Mouse (Mus musculus) embryonic facial prominence, embryonic 14.5 days (tissue): ENCODE data around the gene Btbd8. TPM values are rescaled to one million over a fixed set of nuclear protein-coding genes. Genes with fewer than 3 reads are reported as not detected.

Source experiments
- ATAC-seq: fragments of 200-750 bp; cut with Nextera tagmentation; 2 replicates; pipeline ENCODE4 v1.8.0; 2017; ENCODE audit warnings: low read depth, moderate number of reproducible peaks, moderate TSS enrichment
- DNase-seq: peaks from one replicate; pipeline ENCODE4 v3.0.0-alpha.2; 2015; ENCODE audit warnings: low spot score
- H3K27ac ChIP-seq: fragments of 300-500 bp; sonication (generic); replicated peaks from 2 replicates; pipeline ENCODE4 v1.5.1; 2014; ENCODE audit warnings: low read depth, mild to moderate bottlenecking, low read length, moderate library complexity
- H3K27me3 ChIP-seq: fragments of 300-500 bp; sonication (generic); replicated peaks from 2 replicates; pipeline ENCODE4 v1.6.1; 2014; ENCODE audit warnings: low read length; ENCODE audit not compliant: control insufficient read depth, insufficient read depth
- H3K36me3 ChIP-seq: fragments of 300-500 bp; sonication (generic); 2 replicates; pipeline ENCODE4 v1.6.1; 2014; ENCODE audit warnings: low read length, mixed read lengths; ENCODE audit not compliant: control insufficient read depth, insufficient read depth
- H3K4me1 ChIP-seq: fragments of 300-500 bp; sonication (generic); 2 replicates; pipeline ENCODE4 v1.6.1; 2014; ENCODE audit warnings: antibody characterized with exemption, low read length; ENCODE audit not compliant: control insufficient read depth, insufficient read depth
- H3K4me2 ChIP-seq: fragments of 300-500 bp; sonication (generic); 2 replicates; pipeline ENCODE4 v1.6.1; 2014; ENCODE audit warnings: low read depth, mild to moderate bottlenecking, low read length, moderate library complexity, mixed read lengths
- H3K4me3 ChIP-seq: fragments of 300-500 bp; sonication (generic); 2 replicates; pipeline ENCODE4 v1.5.1; 2014; ENCODE audit warnings: low read depth, mild to moderate bottlenecking, low read length
- H3K9ac ChIP-seq: fragments of 300-500 bp; sonication (generic); 2 replicates; pipeline ENCODE4 v1.6.1; 2014; ENCODE audit warnings: low read depth, mild to moderate bottlenecking, low read length, moderate library complexity, mixed read lengths
- H3K9me3 ChIP-seq: fragments of 300-500 bp; sonication (generic); 2 replicates; pipeline ENCODE4 v1.6.1; 2016; ENCODE audit warnings: low read length; ENCODE audit not compliant: control insufficient read depth
- WGBS: fragments of 180-500 bp; shearing (Covaris S2); extraction: QIAGEN DNeasy Blood & Tissue Kit; methylation state at CpG from one replicate; pipeline ENCODE4 v1.1.7; 2014; 5-methylcytosine and 5-hydroxymethylcytosine counted together
- polyA plus RNA-seq: library from polyadenylated mRNA; unstranded; fragments of >200 nt; fragmentation: Nextera tagmentation; extraction: Ambion mirVana; gene quantifications from 2 replicates; pipeline ENCODE4 v1.2.1, GENCODE M21; 2014

The Btbd8 gene
- polyA plus RNA-seq, 1 experiment from 2014 or later: 4.8 TPM

DNA sequence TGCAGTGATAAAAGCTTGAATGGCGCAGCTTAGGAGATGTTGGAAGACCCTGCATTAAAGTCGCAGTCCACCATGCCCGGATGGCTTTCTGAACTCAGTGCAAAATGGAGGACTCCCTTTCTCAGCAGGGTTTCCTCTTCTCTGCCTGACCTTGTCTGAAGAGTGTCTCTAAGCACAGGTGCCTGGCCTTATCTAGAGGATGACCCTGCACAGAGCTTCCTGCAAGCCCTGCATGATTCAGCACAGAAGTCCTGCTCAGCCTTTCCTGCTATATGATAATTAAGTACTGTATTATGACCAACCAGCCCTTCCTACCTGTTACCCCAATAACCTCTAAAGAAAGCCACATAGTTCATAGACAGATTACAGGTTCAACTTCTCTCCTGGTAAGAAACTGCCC is 77.7 kb downstream of the Btbd8 start:
- DNase-seq (no peak), ATAC-seq (no peak)
- Histone ChIP-seq H3K27me3 (no peaks in the 10 kb centered on the region), H3K4me2 (no peak overlapping the region), H3K4me1 (no peaks in the 10 kb centered on the region), H3K9me3 (no peaks in the 10 kb centered on the region), H3K27ac (no peak overlapping the region), H3K36me3 (no peaks in the 10 kb centered on the region), H3K9ac (no peak overlapping the region), H3K4me3 (no peak overlapping the region)
- WGBS: 89% methylated on average over 3 of the region's 3 CpGs

DNA sequence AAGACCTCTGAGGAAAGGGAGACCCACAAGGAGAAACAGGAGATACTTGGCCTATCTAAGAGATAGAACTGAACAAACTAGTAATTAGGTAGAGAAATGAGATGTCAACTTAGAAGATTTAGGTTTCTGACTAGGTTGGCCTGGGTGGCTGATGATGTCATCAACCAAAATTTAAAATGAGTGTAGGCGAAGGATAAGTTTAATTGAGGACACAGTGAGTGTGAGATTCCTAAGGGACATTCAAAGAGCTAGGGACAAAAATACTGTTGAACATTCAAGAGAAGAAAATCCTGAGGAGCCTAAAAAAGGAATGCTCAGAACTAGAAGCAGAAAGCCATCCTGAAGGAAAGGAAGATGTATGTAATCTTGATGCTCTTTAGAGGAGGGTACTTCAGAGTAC is 78.3 kb downstream of the Btbd8 start:
- no peaks in the 10 kb centered on the region for H3K36me3 ChIP-seq
- no peak overlapping the region for H3K27ac ChIP-seq
- 97% methylated on average over 1 of the region's 1 CpGs for WGBS
- H3K4me1 ChIP-seq: no peaks in the 10 kb centered on the region
- no peaks in the 10 kb centered on the region for H3K9me3 ChIP-seq
- no peak overlapping the region for H3K4me3 ChIP-seq
- ATAC-seq: no peak
- no peak for DNase-seq
- H3K4me2 ChIP-seq: no peak overlapping the region
- no peak overlapping the region for H3K9ac ChIP-seq
- no peaks in the 10 kb centered on the region for H3K27me3 ChIP-seq

DNA sequence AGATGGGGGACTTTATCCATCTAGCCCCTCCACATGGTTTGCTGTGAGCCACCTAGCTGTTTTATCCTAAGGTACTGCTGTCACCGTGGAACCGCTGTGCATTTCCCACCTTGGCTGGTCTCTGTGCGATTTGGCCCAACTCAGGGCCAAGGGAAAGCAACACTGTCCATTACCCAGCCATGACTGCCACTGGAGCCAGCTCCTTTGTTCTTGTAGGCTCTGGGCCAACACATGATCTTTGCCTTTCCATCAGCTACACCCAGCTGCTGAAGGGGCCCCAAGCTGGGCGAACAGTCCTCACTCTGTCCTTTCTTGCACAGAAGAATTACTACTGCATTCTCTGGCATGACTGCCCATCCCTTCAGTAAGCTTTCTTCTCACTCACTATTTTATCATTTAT is 80.8 kb downstream of the Btbd8 start:
- no peak for DNase-seq
- no peak overlapping the region for H3K27ac ChIP-seq
- H3K9ac ChIP-seq: no peak overlapping the region
- no peaks in the 10 kb centered on the region for H3K36me3 ChIP-seq
- no peak for ATAC-seq
- no peak overlapping the region for H3K4me2 ChIP-seq
- no peaks in the 10 kb centered on the region for H3K4me1 ChIP-seq
- H3K27me3 ChIP-seq: no peaks in the 10 kb centered on the region
- no peak overlapping the region for H3K4me3 ChIP-seq
- H3K9me3 ChIP-seq: no peaks in the 10 kb centered on the region
- 86% methylated on average over 3 of the region's 4 CpGs for WGBS

DNA sequence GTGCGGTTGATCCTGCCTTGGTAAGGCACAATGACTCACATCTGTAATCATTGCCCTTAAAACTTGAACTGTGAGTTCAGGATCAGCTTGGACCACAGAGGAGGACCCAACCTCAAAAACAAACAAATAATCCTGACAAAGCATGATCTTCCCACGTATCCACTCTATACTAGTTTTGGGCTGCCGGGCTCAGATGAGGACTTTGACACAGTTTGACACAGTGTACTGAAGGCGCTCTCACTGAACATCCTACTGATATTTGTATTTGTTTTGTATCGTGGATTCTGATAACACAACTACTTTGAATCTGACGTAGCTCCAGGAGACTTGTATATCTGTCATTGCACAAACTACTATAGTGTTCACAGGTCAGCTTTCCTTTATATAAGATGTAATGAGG is 83.6 kb downstream of the Btbd8 start:
- Histone ChIP-seq H3K9me3 (no peaks in the 10 kb centered on the region), H3K4me3 (no peak overlapping the region), H3K27ac (no peak overlapping the region), H3K4me1 (no peaks in the 10 kb centered on the region), H3K27me3 (no peaks in the 10 kb centered on the region), H3K4me2 (no peak overlapping the region), H3K9ac (no peak overlapping the region), H3K36me3 (no peaks in the 10 kb centered on the region)
- 91% methylated on average over 6 of the region's 6 CpGs for WGBS
- ATAC-seq (no peak), DNase-seq (no peak)

DNA sequence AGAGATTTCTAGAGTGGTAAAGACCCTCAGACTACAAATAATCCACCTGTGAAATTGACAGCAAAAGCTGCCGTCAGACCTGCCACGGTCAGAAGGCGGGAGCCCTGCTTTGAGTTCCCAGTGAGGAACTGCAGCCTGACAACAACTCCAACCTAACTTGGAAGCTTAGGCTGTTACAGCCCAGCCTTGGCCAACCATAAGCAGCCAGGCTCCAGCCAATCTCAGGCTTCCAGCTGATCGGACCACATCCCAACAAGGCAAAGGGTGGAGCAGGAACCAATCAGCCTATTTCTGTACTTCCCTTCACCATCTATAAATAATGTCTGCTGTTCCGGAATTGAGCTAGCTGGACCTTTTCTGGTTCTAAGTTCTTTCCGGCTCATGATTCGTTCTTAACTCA is 84.1 kb downstream of the Btbd8 start:
- no peak overlapping the region for H3K4me2 ChIP-seq
- H3K27ac ChIP-seq: no peak overlapping the region
- H3K9me3 ChIP-seq: no peaks in the 10 kb centered on the region
- 74% methylated on average over 7 of the region's 7 CpGs for WGBS
- no peak for DNase-seq
- H3K27me3 ChIP-seq: no peaks in the 10 kb centered on the region
- no peak overlapping the region for H3K9ac ChIP-seq
- no peak overlapping the region for H3K4me3 ChIP-seq
- H3K36me3 ChIP-seq: no peaks in the 10 kb centered on the region
- H3K4me1 ChIP-seq: no peaks in the 10 kb centered on the region
- no peak for ATAC-seq

DNA sequence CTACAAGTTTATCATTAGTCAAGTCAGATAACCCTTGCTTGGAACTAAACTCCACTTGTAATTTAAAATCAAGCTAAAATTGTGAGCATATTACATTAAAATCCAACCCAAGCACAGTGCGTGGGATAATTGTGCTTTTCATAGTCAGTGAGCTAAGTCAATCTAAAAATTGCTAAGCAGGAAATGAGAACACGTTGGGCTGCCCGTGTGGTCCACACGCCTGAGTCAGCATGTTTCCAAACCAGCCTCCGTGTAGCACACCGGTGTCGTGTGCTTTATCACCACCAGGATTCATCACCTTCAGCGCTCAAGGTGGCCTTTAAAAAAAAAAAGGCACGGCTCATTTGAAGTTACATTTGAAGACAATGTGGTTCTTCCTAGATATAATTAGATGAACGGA is 86.5 kb downstream of the Btbd8 start:
- WGBS: 70% methylated on average over 10 of the region's 10 CpGs
- no peak for ATAC-seq
- DNase-seq: no peak
- no peak overlapping the region for H3K4me3 ChIP-seq
- H3K36me3 ChIP-seq: no peaks in the 10 kb centered on the region
- no peaks in the 10 kb centered on the region for H3K27me3 ChIP-seq
- H3K9ac ChIP-seq: no peak overlapping the region
- H3K27ac ChIP-seq: no peak overlapping the region
- H3K4me2 ChIP-seq: no peak overlapping the region
- no peaks in the 10 kb centered on the region for H3K9me3 ChIP-seq
- H3K4me1 ChIP-seq: no peaks in the 10 kb centered on the region

DNA sequence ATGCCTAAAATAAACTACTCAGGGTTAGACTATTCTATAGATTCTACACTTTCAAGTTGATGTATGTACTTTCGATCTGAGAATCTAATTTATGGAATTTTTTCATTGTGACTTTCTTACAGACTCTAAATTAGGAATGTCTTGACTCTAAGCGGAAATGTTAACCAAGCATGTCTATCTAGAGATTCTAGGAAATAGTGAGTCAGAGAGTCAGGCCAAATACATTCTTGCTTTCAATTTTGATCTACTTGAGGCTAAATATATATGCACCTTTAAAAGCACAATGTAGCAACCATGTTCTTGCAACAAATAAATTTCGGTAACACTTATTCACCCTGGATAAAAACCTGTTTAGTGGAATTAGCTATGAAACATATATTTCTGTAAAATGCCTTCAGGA is 91.1 kb downstream of the Btbd8 start:
- no peak for ATAC-seq
- Histone ChIP-seq H3K36me3 (no peaks in the 10 kb centered on the region), H3K9me3 (no peaks in the 10 kb centered on the region), H3K4me3 (no peak overlapping the region), H3K27ac (no peak overlapping the region), H3K27me3 (no peaks in the 10 kb centered on the region), H3K4me1 (no peaks in the 10 kb centered on the region), H3K4me2 (no peak overlapping the region), H3K9ac (no peak overlapping the region)
- no peak for DNase-seq
- 87% methylated on average over 3 of the region's 3 CpGs for WGBS

DNA sequence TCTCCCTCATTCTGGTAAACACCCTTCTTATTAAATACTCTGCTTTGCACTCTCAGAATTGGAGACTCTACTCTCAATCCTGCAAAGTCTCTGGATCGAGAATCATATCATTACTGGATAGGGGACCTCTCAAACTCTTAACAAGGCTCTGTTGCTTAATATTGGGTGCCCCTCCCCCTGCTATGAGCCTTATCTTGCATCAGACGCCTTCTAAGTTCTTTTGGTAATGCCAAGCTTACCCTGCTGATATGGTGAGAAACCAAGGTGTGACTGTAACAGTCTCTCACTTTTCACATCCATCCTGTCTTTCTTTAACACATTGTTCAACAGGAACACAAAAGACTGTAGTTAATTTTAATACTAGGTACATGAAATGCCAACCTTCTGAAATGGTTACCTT is 95.8 kb downstream of the Btbd8 start:
- no peaks in the 10 kb centered on the region for H3K9me3 ChIP-seq
- no peaks in the 10 kb centered on the region for H3K36me3 ChIP-seq
- DNase-seq (no peak), ATAC-seq (no peak)
- 63% methylated on average over 2 of the region's 2 CpGs for WGBS
- H3K4me1 ChIP-seq: no peaks in the 10 kb centered on the region
- no peaks in the 10 kb centered on the region for H3K27me3 ChIP-seq
- no peak overlapping the region for H3K9ac ChIP-seq
- no peak overlapping the region for H3K4me3 ChIP-seq
- no peak overlapping the region for H3K4me2 ChIP-seq
- H3K27ac ChIP-seq: no peak overlapping the region

DNA sequence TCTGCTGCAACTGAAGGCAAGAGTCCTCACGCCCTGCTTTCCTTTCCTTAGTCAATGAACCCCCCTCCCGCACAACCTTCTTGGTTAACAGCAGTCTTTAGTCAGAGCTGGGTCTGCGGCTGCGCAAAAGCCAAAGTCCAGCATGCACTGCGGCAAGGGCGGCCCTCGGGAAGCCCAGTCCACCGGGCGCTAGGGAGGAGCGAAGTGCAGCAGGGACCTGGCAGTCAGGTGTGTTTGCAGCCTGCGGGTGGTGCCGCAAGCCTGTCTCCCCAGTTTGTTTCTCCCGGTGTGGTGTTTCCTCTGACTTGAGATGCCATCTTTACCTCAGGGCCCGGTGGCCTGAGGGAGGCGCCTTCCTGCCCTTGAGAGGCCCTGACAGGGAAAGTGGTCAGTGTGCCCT is 96.8 kb downstream of the Btbd8 start, which contains the start of gene 1700028K03Rik:
TSS of gene 1700028K03Rik (plus strand) at position 129 of the 400 bp plus-strand sequence.
- H3K27me3 ChIP-seq: no peaks in the 10 kb centered on the region
- H3K4me3 ChIP-seq: no peak within 1 kb of the TSS
- H3K4me2 ChIP-seq: no peak within 1 kb of the TSS
- DNase-seq: no peak
- H3K36me3 ChIP-seq: no peaks in the 10 kb centered on the region
- H3K9me3 ChIP-seq: no peaks in the 10 kb centered on the region
- H3K27ac ChIP-seq: no peak within 1 kb of the TSS
- H3K4me1 ChIP-seq: no peaks in the 10 kb centered on the region
- H3K9ac ChIP-seq: no peak within 1 kb of the TSS
- no peak for ATAC-seq
- WGBS: 73% methylated on average over 14 of the region's 15 CpGs
